Mouse (Mus musculus): ENCODE measurements at regions not wholly inside any gene's neighbourhood (a gene's known extent, or its start where the extent isn't known, plus 50 kb on each side); places are given as distances from the start of the nearest gene placed in this dataset.
"Not testable (repeated sequence)": the region's sequence is repeated elsewhere in the genome, so short reads cannot be mapped to it uniquely, and the experiment has no call there.

DNA sequence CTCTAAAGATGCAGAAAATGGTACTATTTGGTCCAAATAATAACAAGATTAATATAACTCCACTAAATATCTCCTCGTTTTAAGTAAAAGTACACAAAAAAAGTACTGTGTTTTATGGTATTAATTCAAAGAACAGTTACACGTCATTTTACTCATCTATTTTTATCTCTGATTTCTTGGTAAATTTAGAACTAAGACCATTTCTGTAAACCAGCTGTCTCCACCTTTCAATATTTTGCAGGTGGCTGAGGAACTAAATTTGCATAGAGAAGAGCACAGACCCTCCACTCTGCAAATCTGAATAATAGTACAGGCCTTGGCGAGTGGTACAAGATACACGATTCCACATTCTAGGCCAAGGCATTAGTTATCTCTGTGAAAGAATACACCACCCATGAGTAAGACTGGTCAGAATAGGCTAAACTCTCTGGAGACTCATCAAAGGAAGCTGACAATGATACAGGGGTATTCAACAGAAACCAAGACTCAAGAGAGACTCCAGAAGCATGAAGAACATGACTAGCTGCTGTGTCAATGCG lies 191.5 kb upstream of the Intu start:
- no peak for DNase-seq (ENCODE audit: low spot score in 2 of 2)

DNA sequence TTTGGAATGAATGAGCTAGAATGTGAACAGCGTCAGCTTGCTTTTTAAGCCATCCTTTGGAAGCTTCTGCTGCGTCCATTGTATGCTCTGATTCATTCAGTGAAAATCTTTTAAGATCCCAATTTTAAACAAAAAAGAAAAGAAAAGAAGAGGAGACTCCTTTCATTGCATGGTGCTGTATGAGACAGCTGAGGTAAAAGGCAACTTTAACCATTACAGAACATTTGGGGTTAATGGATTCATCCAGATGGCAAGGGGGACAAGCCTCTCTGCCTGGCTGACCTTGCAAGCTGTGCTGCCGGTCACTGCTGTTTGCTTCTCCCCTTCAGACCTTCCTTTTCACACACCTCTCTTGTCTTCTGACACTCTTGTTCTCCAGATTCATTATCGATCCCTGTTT lies 176.0 kb upstream of the Intu start:
- DNase-seq (ENCODE audit: low spot score in 2 of 2), result no peak

DNA sequence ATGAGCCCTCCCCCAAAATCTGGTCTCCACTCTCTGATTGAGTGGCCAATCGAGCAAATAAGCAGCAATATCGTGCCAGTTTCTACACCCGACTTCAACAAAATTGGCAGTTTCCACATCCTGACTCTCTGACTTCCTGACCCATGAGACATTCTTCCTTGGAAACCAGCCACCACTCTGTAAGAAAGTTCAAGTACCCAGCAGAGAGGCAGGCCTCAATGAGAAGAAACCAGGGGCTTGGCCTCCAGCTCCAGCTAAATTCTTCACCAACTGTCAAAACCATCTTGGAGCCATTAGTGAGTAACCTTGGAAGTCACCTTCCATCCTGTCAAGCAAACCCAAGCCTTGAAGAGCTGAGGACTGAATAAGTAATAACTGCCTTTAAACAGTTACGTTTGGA lies 162.7 kb upstream of the Intu start:
- DNase-seq (ENCODE audit: low spot score in 2 of 2), result no peak

DNA sequence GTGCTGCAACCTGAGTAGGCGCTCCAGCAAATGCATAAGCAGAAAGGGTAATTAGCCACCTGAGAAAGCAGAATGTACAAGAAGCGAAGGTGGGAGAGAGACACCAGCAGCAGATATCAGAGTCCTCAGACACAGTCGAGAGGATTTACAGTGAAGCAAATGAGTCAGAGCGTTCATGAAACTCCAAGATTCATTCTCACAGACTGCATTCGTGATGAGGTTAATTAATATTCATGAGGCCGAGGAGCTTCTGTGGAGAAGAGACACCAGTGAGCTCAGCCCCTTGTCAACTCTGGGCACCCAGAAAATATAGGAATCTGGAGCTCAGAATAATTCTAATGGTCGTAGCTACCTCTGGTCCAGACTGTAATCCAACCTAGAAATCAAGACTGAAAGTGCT lies 159.7 kb upstream of the Intu start:
- DNase-seq (ENCODE audit: low spot score in 2 of 2), result no peak

DNA sequence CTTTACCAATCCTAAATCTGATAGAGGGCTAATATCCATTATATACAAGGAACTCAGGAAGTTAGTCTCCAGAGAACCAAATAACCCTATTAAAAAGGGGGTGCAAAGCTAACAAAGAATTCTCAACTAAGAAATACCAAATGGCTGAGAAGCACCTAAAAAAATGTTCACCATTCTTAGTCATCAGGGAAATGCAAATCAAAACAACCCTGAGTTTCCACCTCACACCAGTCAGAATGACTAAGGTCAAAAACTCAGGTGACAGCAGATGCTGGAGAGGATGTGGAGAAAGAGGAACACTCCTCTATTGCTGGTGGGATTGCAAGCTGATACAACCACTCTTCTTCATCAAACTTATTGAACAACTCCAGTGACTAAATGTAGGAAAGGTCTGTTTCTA lies 154.9 kb upstream of the Intu start:
- DNase-seq (ENCODE audit: low spot score in 2 of 2), result not testable (repeated sequence)

DNA sequence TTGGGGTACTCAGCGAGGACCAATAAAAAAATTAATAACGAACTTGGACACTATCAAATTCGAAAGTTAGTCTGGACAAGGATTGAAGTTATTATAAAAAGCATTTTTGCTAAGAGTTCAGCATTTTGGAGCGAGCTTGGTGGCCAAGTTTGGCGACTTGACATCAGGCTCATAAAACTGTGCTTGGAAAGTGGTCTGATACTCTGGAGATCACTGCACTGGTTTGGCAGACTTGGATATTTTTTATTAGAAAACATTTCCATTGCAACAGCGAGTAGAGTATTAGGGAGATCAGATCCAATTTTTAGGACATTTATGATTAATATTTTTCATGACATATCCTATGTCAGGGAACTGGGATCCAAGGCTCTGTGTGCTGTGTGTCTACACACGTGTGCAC lies 153.7 kb upstream of the Intu start:
- no peak for DNase-seq (ENCODE audit: low spot score in 2 of 2)

DNA sequence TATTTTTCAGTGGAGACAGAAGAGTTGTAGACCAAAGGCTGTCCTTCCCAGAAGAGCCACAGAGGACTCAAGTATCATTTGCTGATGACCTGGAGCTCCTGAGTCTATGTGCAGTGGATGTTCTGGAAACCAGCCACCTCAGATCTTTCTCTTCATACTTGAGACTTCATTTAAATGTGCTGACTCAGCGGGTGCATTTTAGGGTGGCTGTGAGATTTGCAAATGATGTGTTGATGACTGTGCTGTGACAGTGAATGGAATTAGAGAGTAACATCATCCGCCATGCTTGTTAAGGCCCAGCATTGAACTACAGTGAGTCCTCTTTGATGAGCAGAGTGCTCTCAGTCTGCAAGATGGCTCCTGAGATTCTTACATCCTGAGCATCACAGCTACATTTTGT lies 152.0 kb upstream of the Intu start:
- DNase-seq (ENCODE audit: low spot score in 2 of 2), result no peak

DNA sequence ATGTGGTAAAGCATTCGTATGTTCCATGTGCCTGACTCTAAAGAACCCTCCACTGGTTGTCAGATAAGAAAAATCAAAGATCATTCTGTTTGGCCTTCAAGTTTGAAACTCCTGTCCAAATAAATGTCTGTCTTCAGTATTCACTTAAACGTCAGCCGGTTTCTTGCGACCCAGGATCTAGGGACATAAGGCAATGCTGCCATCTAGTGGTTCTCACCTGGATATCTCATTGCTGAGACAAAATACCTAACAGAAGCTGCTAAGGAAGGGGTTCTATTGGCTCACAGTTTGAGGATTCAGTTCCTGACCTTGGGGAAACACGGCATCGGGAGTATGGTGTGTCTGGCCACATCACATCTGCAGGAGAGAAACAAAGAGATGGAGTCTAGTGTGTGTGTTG lies 139.5 kb upstream of the Intu start:
- peak in 1 of 2 experiments; percentile 6 for DNase-seq (ENCODE audit: low spot score in 2 of 2)

DNA sequence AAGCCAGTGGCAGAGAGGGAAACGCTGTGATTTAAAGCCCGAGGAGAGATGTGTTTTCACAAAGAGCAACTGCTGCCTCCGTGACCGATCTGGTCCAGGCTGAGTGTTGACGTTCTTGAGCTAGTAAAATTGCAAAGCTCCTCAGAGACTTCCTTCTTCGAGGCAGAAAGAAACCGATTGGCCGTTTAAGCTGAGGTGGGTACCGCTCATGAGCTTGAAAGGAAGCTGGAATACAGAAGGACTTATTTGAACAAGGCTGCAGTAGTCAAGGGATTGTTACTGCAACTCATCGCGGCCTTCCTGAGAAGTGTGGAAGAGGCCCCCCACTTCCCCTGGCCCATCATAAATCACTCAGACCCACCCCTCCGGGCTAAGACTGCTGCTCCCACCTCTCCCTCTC lies 132.9 kb upstream of the Intu start:
- DNase-seq (ENCODE audit: low spot score in 2 of 2), result no peak

DNA sequence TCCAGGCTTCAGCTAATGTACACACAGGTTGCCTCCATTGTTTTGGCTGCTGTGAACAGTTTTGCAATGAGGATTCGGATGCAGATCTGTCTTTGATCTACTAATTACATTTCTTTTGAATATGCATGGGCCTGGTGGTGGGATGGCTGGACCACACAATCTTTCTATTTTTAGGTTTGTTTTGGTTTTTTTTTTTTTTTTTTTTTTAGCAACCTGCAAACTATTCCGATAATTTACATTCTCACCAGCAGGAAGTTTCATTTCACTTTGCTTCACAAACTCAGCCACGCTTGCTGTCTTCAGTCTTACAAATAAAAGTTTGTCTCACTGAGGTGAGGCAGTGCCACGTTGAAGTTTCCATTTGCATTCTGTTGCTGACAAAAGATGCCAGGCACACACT lies 127.7 kb upstream of the Intu start:
- DNase-seq (ENCODE audit: low spot score in 2 of 2), result no peak

DNA sequence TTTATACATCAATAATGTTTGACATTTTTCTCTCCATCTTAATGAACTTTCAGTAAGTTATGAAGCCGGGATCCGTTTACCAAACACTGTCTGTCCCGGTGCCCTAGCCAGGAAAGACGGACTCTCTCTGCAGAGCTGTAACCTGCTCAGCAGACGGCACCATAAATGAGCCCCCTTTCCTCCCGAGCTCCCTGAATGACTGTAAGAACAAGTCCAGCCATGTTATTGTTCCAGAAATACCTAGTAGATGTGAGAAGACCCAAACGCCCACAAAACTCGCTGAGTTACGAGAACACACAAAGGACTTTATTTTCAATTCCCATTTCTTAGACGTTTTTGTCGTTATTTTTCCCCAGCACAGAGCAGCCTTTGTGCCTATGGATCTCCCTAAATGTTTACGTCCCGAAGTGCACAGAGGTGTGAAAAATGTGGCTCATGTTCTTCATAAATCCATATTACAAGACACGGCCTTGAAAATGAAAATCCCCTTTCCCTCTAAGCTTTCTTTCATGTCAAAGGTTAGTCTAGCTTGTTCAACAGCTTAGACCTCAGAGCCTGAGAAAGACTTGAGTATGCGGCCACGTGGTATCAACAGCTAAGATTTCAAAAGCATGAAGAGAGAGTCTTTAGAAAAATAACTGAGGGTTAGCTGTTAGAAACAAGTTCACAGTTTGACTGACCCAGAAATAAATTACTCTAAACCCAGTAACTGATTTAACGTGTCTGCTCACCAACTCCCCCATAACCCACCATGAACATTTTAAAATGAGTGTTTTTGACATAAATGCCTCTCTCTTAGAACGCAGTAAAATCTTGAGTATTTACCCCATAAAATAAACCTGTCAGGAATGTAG lies 125.8 kb upstream of the Intu start:
- no peak for DNase-seq (ENCODE audit: low spot score in 2 of 2)

DNA sequence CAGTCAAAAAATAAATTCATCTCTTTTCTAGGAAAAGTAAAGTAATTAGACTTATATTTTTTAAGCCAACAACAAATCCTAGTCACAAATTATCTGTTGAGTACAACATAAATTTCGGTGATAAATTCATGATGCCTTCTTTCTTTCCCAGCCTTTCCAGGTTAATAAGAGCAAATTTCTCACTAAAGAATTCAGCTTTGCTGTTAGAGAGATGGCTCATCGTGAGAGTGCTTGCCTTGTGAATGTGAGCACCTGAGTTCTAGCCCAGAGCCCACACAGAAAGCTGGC lies 125.2 kb upstream of the Intu start:
- DNase-seq (ENCODE audit: low spot score in 2 of 2), result no peak

DNA sequence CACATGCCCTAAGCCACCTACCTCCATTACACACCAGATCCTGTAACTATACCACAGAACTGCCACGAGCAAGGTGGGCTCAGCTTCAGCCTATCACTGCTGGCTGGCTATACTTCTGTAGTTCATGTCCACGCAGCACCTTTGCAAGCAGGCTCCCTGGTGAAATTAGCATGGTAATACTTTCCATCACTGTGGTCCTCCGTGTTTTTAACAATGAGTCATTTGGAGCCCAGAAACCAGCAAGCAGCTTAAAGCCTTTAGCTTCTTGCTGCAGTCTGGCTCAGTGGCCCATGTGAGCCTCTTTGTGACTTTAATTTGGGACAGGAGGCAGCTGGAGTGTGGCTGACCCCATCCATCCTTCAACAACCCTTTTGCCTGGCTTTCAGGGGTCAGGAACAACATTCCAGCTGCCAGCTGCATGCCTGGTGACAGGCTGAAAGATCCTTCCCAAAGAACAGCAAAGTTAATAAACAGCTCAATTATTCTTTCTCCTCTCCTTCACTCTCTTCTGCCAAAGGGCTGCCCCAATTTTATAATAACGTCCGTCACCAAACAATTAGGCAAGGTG lies 122.1 kb upstream of the Intu start:
- no peak for DNase-seq (ENCODE audit: low spot score in 2 of 2)

DNA sequence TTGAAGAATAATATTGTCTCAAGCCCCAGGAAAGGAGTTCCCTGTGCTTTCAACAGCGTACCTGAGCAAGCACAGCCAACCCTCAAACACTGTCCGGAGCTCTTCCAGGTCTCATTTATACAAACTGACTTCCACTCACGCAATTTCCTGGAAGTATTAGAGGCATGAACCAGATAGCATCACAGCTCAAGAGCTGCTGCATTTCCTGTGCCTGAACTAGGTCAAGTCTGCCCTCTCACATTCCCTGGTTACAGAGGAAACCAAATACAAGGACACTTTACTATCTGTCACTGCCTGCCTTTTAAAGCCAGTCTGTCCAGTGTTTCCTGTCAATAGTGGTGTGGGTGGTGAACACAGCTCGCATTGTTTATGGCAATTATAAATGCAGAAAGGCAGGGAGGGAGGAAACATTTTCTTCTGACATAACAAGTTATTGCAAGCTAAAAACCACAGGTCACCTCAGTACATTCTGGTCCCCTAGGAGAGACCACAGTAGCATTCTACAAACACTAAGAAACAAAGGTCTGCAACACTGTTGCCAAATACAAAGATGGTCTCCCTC lies 120.3 kb upstream of the Intu start:
- DNase-seq (ENCODE audit: low spot score in 2 of 2), result no peak

DNA sequence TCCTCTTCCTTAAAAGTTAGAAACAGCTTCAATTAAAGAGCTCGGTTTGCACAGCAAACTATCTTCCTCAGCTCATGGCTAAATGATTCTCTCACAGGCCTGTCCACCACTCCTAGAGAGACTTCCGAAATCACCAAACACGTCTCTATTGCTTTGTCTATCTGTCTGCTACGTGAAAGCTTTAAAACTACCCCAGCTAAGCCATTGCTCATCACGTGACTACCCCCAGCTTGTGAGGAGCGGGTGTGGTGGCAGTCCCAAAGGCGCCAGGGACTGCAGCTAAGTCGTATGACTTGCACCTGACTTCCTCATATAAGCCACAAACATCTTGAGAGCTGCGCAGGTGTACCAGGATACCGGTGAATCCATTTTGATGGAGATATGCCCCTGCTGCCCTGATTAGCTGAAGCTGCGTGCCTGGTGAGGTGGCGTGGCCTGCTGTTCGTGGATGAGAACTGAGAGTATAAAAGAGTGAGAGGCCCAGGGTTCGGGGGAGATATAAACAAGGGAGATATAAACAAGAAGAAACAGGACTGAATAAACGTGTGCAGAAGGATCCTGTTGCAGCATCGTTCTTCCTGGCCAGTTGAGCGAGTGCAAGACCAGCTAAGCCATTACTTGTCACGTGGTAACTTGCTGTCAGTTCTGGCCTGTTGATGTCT lies 105.8 kb upstream of the Intu start:
- DNase-seq (ENCODE audit: low spot score in 2 of 2), result not testable (repeated sequence)

DNA sequence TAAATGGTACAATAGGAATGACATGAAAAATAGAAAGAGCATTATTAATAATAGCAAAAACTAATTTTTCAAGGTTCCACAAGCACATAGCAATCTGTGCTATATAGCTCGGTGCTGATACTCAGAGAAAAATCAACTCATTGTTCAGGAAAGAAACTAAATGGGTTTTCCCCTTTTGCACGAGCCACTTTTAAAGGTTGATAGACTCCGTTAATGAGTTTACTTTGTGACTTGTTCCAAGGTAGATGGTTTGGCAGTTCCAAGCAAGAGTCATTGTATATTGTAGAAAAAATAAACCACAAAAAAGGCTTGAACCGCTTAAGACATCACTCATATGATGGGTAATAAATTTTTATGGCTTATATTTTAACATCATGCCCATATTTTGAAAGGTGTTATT lies 105.0 kb upstream of the Intu start:
- no peak for DNase-seq (ENCODE audit: low spot score in 2 of 2)

DNA sequence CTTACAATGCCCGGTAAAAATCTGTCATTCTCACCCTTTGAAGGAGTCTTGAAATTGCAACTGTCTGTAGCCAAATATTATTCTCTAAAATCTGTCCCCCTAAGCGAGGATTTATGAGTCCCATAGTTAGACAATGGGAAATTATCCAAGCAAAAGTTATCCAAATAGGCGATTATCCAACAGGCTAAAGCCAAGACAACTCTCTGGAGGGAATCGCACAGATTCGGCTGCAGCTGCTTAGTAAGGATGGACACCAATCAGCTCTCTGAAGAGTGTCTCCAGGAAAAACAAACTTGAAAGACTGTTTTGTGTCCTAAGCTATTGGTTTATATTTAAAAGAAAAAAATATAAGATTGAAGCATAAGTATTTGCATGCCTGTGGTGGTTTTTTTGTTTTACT lies 103.1 kb upstream of the Intu start:
- DNase-seq (ENCODE audit: low spot score in 2 of 2), result no peak

DNA sequence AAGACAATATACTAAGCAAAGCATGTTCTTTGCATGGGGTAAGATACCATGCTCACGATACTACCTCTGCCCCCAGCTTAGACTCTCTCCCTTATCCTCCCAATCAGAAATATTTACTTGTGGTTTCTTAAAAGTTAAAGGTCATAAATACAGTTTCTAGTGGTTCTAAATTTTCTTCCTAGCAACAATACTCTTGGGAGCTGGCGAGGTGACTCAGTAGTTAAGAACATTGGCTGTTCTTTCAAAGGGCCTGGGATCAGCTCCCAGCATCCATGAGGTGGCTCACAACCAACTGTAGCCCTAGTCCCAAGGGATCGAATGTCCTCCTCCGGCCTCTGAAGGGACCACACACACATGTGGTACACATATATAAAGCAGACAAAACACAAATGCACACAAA lies 92.8 kb upstream of the Intu start:
- no peak for DNase-seq (ENCODE audit: low spot score in 2 of 2)

DNA sequence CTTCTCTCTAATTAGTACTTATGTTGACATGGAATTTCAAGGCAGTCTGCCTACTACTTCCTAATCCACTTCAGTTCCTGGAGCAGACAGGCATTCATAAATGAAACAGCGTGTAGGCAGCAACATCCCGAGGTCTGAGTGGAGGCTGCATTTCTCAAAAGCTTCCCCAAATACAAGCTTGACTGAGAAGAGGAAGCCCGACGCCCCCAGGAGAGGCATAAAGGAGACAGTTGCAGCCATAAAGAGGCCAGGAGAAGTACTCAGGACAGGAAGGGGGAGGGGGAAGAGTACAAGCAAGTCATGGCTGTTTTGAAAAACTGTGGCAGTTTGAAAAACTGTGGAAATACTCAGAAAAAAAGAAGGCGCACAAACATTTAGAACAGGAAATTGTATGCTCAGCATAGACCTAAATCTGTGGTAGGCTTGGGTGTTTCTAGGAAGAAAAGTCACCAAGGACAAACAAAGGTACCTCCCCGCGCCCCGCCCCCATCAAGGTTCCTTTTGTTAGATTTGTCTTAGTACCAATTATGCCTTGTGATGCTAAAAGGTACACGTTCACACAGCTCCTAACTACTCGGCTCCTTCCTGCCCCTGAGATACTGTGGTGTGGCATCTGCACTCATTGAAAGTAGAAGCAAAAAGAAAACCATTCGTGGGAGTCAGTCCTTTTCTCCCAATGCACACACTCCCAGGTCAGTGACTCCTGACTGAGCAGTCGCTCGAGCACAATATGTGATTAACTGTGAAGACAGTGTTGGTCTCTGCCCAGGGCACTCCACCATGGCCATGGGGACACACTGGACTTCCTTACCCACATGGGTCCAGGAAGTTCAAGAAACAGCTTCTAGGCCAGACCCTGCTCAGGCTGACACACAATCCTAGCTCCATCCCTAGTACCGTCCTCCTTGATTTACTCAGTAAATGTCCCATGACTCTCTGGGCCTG lies 89.7 kb upstream of the Intu start:
- no peak for DNase-seq (ENCODE audit: low spot score in 2 of 2)

DNA sequence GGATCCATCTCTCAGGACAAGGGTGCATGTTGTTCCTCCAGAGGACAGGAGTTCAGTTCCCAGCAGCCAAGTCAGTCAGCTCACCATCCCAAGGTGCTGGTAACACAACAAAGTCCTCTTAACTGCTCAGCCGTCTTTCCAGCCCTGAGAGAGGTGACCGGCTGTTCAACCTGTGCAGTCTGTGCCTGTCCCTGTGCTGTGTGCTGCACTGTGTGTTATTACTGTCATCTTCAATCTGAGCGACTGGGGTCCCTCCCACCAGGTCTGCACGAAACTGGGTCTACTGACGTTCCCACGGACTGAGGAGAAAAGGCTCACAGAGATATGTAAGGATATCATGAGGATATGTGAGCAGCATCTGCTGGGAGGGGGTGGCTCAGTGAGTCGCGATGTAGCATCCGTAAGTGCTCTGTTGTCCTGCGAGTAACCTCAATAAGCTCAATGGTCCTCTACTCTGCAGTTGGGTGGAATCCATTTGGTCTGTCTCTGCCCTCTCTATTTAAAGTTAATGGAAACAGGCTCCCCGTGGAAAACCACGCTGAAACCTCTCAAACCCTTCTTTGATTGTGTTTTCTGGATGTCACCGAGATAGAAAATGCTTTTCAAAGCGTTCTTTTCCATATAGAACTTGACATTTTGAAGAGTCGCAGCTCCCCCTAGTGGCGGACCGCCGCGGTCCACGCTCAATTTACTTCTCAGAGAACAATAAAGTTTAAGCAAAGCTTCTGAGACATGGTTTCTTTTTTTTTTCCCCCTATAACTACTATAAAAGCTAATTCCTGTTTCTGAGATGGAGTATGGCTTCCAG lies 87.1 kb upstream of the Intu start:
- peak; percentile 38 to 81 for DNase-seq (ENCODE audit: low spot score in 2 of 2)

DNA sequence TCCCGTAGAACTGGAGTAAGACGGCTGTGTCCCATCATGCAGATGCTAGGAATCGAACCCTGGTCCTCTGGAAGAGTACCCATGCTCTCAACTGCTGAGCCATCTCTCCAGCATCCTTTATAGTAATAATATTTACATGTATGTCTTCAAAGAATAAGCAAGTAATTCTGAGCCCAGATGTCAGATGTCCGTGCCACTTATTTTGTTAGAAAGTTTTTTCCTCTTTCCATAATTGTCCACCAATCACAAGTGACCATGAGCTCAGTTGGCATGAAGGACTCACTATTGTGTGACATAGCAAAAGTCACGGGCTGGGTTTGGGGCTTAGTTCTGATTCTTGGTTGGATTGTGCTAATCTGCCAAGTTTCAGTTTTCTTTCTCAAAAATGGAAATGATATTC lies 78.1 kb upstream of the Intu start:
- DNase-seq (ENCODE audit: low spot score in 2 of 2), result no peak

Measured in frontal cortex, postnatal 14 days (tissue).